Mouse (Mus musculus) G1E-ER4 (cell line): ENCODE data around the gene Gm4303. TPM values are rescaled to one million over a fixed set of nuclear protein-coding genes. Genes with fewer than 3 reads are reported as not detected.
"Not testable (repeated sequence)": the region's sequence is repeated elsewhere in the genome, so short reads cannot be mapped to it uniquely, and the experiment has no call there.

Experiments used
- GATA1 ChIP-seq: IDR thresholded peaks from one replicate; pipeline ENCODE4 v1.8.0; 2012; ENCODE audit warnings: low read length, inconsistent platforms
- polyA plus RNA-seq: library from polyadenylated mRNA; stranded (reverse); fragments of >175 nt; gene quantifications from 2 replicates; pipeline ENCODE4 v1.2.3, GENCODE M21; 2012

The Gm4303 gene
- polyA plus RNA-seq, result not detected in 2 replicates

DNA sequence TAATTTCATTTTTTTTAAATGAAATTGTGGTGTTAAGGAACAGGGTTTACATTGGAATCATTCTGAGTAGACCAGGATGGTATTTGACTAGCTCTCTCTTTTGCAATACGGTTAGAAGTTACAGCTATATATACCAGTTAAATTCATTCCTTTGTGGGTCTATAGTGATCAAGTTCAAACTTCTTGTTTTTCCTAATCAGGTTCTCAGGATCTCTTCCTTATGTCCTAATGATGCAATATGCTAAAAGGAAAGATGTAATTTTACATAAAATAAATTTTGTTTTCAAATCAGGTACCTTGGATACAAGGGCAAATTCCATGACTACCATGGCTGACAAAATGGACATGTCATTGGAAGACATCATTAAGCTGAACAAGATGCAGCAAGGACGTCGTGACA lies at the start of gene Gm4303:
Gene Gm4303 (plus strand): TSS at position 301 of the 400 bp plus-strand sequence.
- not testable (repeated sequence) for TF ChIP-seq GATA1

DNA sequence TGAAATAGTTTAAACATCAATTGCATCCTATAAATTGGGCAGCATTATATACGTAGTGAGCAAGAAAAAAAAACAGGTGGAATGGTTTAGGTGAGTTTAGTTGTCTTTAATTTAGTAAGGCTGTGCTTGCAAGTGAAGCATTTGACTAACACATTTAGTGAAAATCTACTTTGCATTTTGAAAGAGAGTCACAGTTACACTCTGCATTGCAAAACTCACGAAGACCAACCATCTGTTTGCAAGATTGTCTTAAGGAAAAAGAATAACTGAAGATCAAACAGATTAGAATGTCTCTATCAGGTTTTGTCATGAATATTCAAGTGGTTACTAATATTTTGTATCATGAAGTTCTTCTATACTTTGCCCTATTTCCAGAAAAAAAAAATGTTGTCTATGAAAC lies 49.7 kb upstream of the Gm4303 start:
- no peak for TF ChIP-seq GATA1

GRCm38 (mm10) chr10:100335376-100335775 lies 10.4 kb upstream of the Gm4303 start, which contains the start of gene Gm4301:
Gene Gm4301, plus strand, starts transcription at chr10:100335676.
- TF ChIP-seq GATA1, result not testable (repeated sequence)

- not testable (repeated sequence) for TF ChIP-seq GATA1
Observed at GRCm38 (mm10) chr10:100340536-100340935, 5.2 kb upstream of the Gm4303 start, which contains the start of gene Gm4302. Gene Gm4302, plus strand, starts transcription at chr10:100340836.

DNA sequence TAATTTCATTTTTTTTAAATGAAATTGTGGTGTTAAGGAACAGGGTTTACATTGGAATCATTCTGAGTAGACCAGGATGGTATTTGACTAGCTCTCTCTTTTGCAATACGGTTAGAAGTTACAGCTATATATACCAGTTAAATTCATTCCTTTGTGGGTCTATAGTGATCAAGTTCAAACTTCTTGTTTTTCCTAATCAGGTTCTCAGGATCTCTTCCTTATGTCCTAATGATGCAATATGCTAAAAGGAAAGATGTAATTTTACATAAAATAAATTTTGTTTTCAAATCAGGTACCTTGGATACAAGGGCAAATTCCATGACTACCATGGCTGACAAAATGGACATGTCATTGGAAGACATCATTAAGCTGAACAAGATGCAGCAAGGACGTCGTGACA lies 5.0 kb downstream of the Gm4303 start, which contains the start of gene Gm4305:
Gene Gm4305 (plus strand): TSS at position 301 of the 400 bp plus-strand sequence.
- TF ChIP-seq GATA1, result not testable (repeated sequence)

DNA sequence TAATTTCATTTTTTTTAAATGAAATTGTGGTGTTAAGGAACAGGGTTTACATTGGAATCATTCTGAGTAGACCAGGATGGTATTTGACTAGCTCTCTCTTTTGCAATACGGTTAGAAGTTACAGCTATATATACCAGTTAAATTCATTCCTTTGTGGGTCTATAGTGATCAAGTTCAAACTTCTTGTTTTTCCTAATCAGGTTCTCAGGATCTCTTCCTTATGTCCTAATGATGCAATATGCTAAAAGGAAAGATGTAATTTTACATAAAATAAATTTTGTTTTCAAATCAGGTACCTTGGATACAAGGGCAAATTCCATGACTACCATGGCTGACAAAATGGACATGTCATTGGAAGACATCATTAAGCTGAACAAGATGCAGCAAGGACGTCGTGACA lies 15.3 kb downstream of the Gm4303 start, which contains the start of gene Gm4307:
Gene Gm4307 (plus strand): TSS at position 301 of the 400 bp plus-strand sequence.
- TF ChIP-seq GATA1, result not testable (repeated sequence)

DNA sequence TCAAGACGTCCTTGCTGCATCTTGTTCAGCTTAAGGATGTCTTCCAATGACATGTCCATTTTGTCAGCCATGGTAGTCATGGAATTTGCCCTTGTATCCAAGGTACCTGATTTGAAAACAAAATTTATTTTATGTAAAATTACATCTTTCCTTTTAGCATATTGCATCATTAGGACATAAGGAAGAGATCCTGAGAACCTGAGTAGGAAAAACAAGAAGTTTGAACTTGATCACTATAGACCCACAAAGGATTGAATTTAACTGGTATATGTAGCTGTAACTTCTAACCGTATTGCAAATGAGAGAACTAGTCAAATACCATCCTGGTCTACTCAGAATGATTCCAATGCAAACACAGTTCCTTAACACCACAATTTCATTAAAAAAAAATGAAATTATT lies 36.7 kb downstream of the Gm4303 start, which contains the start of gene Gm4312:
Gene Gm4312 (minus strand): TSS at position 101 of the 400 bp plus-strand sequence.
- TF ChIP-seq GATA1, result not testable (repeated sequence)

Other genes starting within 250 kb of the Gm4303 start
- not detected in 2 replicates for gene Gm4301, start 10.3 kb upstream of the Gm4303 start, polyA plus RNA-seq
- not detected in 2 replicates for gene Gm4302, start 5.1 kb upstream of the Gm4303 start, polyA plus RNA-seq
- gene Gm4305, start 5.1 kb downstream of the Gm4303 start, polyA plus RNA-seq, result not detected in 2 replicates
- gene Gm4307, start 15.4 kb downstream of the Gm4303 start, polyA plus RNA-seq, result not detected in 2 replicates
- not detected in 2 replicates for gene Gm4312, start 36.6 kb downstream of the Gm4303 start, polyA plus RNA-seq
- 4.4 and 6.3 TPM in 2 replicates for gene Tmtc3, start 141.4 kb downstream of the Gm4303 start, polyA plus RNA-seq
- 0.30 and 0.39 TPM in 2 replicates for gene Cep290, start 141.6 kb downstream of the Gm4303 start, polyA plus RNA-seq
- gene 4930430F08Rik, start 244.5 kb downstream of the Gm4303 start, polyA plus RNA-seq, result 6.4 and 13.8 TPM in 2 replicates
- not detected in 2 replicates for gene 1700017N19Rik, start 244.5 kb downstream of the Gm4303 start, polyA plus RNA-seq